Mouse (Mus musculus) embryonic facial prominence, embryonic 14.5 days (tissue): ENCODE measurements at regions not wholly inside any gene's neighbourhood (a gene's known extent, or its start where the extent isn't known, plus 50 kb on each side); places are given as distances from the start of the nearest gene placed in this dataset.

Source experiments
- ATAC-seq: fragments of 200-750 bp; cut with Nextera tagmentation; 2 replicates; pipeline ENCODE4 v1.8.0; 2017; ENCODE audit warnings: low read depth, moderate number of reproducible peaks, moderate TSS enrichment
- DNase-seq: peaks from one replicate; pipeline ENCODE4 v3.0.0-alpha.2; 2015; ENCODE audit warnings: low spot score
- H3K27ac ChIP-seq: fragments of 300-500 bp; sonication (generic); replicated peaks from 2 replicates; pipeline ENCODE4 v1.5.1; 2014; ENCODE audit warnings: low read depth, mild to moderate bottlenecking, low read length, moderate library complexity
- H3K27me3 ChIP-seq: fragments of 300-500 bp; sonication (generic); replicated peaks from 2 replicates; pipeline ENCODE4 v1.6.1; 2014; ENCODE audit warnings: low read length; ENCODE audit not compliant: control insufficient read depth, insufficient read depth
- H3K36me3 ChIP-seq: fragments of 300-500 bp; sonication (generic); 2 replicates; pipeline ENCODE4 v1.6.1; 2014; ENCODE audit warnings: low read length, mixed read lengths; ENCODE audit not compliant: control insufficient read depth, insufficient read depth
- H3K4me1 ChIP-seq: fragments of 300-500 bp; sonication (generic); 2 replicates; pipeline ENCODE4 v1.6.1; 2014; ENCODE audit warnings: antibody characterized with exemption, low read length; ENCODE audit not compliant: control insufficient read depth, insufficient read depth
- H3K4me2 ChIP-seq: fragments of 300-500 bp; sonication (generic); 2 replicates; pipeline ENCODE4 v1.6.1; 2014; ENCODE audit warnings: low read depth, mild to moderate bottlenecking, low read length, moderate library complexity, mixed read lengths
- H3K4me3 ChIP-seq: fragments of 300-500 bp; sonication (generic); 2 replicates; pipeline ENCODE4 v1.5.1; 2014; ENCODE audit warnings: low read depth, mild to moderate bottlenecking, low read length
- H3K9ac ChIP-seq: fragments of 300-500 bp; sonication (generic); 2 replicates; pipeline ENCODE4 v1.6.1; 2014; ENCODE audit warnings: low read depth, mild to moderate bottlenecking, low read length, moderate library complexity, mixed read lengths
- H3K9me3 ChIP-seq: fragments of 300-500 bp; sonication (generic); 2 replicates; pipeline ENCODE4 v1.6.1; 2016; ENCODE audit warnings: low read length; ENCODE audit not compliant: control insufficient read depth
- WGBS: fragments of 180-500 bp; shearing (Covaris S2); extraction: QIAGEN DNeasy Blood & Tissue Kit; methylation state at CpG from one replicate; pipeline ENCODE4 v1.1.7; 2014; 5-methylcytosine and 5-hydroxymethylcytosine counted together

DNA sequence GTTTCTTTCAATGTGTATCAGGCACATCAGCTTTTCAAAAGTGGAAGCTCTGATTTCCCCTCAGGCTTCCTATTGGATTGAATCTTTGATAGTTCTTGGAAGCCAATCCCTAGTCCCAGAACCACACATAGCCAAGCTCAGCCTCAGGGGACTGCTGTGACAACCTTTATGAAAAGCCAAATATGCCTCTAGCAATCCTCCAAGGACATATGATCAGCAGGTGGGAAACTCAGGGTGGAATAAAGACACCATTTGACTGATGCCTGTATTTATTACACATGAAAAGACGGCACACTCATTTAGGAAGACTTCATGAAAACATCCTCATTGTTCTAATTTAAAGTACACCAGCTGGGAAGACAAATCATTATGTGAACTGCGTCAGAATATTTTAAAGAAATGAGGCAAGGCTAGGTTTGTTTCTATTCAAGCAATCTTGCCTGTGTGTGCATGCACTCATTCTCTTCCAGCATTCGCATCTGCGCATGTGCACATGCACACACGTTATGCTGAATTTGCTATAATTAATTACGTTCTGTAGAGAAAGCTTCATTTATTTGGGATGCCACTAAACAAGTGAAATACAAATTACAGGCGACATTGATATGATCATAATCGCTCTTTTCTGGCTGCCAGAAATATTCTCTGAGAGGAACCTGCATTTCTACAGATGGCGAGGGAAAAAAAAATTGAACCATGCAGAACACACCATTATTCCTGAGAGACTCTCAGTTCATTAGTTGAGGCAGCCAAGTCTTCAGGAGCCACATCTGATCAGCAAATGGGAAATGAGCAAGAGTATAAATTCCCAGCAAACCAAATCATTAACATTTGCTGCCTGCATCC lies 556.6 kb upstream of the Sema6d start:
- Histone ChIP-seq H3K4me3 (no peak overlapping the region), H3K27me3 (no peaks in the 10 kb centered on the region), H3K4me1 (no peaks in the 10 kb centered on the region), H3K9me3 (no peaks in the 10 kb centered on the region), H3K27ac (no peak overlapping the region), H3K9ac (no peak overlapping the region), H3K4me2 (no peak overlapping the region), H3K36me3 (no peaks in the 10 kb centered on the region)
- DNase-seq, result peak; percentile 15
- no peak for ATAC-seq
- WGBS, result 74% methylated on average over 9 of the region's 9 CpGs

DNA sequence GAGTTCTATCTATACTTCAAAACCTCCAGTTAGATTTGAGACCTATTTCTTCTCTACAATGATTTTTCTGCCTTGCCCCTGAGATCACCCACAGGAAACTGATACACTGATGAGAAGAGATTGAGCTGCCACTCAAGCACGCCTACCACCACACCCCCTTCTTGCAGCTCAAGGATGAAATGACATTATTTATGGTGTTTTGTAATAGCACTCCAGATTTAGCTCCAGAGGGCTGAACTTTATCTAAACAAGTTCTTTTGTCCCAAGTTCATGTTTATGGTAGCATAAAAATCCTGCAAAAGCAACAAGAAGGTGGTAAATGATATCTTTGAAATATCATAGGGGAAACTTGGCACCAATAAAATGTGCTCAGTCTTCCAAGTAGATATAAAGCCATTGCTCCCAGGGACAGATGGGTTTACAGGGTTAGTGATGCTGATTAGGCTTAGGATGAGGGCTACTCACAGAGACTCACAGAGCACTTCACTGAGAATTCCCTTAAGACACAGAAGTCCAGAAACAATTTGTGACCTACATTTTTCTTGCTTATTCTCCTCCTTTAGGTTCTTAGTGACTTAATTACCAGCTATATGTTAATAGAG lies 538.4 kb upstream of the Sema6d start:
- H3K27ac ChIP-seq, result no peak overlapping the region
- WGBS, result 70% methylated on average over 1 of the region's 1 CpGs
- no peak for ATAC-seq

DNA sequence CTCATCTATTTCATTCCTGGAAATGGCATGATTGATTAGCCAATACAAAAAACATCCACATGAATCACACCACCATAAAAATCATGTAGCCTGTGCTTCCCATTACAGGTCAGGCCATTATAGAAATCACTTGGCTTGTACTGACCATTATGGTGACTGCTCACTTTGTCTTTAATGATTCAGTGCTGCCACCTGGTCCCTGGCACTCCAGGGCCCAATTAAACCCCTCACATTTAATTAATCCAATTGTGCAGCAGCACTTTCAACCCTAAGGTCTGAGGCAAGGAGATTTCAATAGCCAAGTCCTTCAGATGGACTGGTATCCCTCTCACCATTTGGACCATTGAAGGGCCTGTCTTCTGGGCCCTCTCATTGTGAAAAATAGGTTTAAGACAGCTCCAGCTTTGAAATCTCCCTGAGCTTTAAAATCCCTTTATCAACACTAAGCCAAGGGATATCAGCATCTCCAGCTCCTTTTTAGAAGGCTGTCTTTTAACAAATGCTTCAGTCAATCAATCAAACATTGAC lies 531.6 kb upstream of the Sema6d start:
- H3K27ac ChIP-seq, result no peak overlapping the region
- DNase-seq (no peak), ATAC-seq (no peak)
- H3K9me3 ChIP-seq, result no peaks in the 10 kb centered on the region
- H3K4me2 ChIP-seq, result no peak overlapping the region
- no peaks in the 10 kb centered on the region for H3K27me3 ChIP-seq
- H3K9ac ChIP-seq, result no peak overlapping the region
- H3K4me3 ChIP-seq, result no peak overlapping the region
- no peaks in the 10 kb centered on the region for H3K4me1 ChIP-seq
- no peaks in the 10 kb centered on the region for H3K36me3 ChIP-seq

More for the DNA sequence above, 538.4 kb upstream of the Sema6d start:
- DNase-seq, result no peak
- no peaks in the 10 kb centered on the region for H3K4me1 ChIP-seq
- no peak overlapping the region for H3K4me2 ChIP-seq
- no peak overlapping the region for H3K9ac ChIP-seq
- H3K27me3 ChIP-seq, result no peaks in the 10 kb centered on the region
- H3K4me3 ChIP-seq, result no peak overlapping the region
- no peaks in the 10 kb centered on the region for H3K9me3 ChIP-seq
- H3K36me3 ChIP-seq, result no peaks in the 10 kb centered on the region
